Mouse (Mus musculus) forebrain, embryonic 14.5 days (tissue): Measurements from ENCODE around the gene Pithd1. TPM values are rescaled to one million over a fixed set of nuclear protein-coding genes. Genes with fewer than 3 reads are reported as not detected.

Source experiments
- ATAC-seq: fragments of 200-750 bp; cut with Nextera tagmentation; 2 replicates; pipeline ENCODE4 v1.8.0; 2017; ENCODE audit warnings: mild to moderate bottlenecking, moderate library complexity
- DNase-seq: peaks from one replicate; pipeline ENCODE4 v3.0.0-alpha.2; 2015; ENCODE audit warnings: low spot score
- H3K27ac ChIP-seq: fragments of 300-500 bp; sonication (generic); 2 replicates; pipeline ENCODE4 v1.5.1; 2014; ENCODE audit warnings: low read depth, mild to moderate bottlenecking, control low read depth, low read length, moderate library complexity
- H3K27me3 ChIP-seq: fragments of 300-500 bp; sonication (generic); replicated peaks from 2 replicates; pipeline ENCODE4 v1.6.1; 2014; ENCODE audit warnings: low read length, control low read depth, mixed read lengths; ENCODE audit not compliant: control insufficient read depth, insufficient read depth
- H3K36me3 ChIP-seq: fragments of 300-500 bp; sonication (generic); 2 replicates; pipeline ENCODE4 v1.6.1; 2014; ENCODE audit warnings: low read length, control low read depth; ENCODE audit not compliant: control insufficient read depth, insufficient read depth
- H3K4me1 ChIP-seq: fragments of 300-500 bp; sonication (generic); 2 replicates; pipeline ENCODE4 v1.6.1; 2014; ENCODE audit warnings: antibody characterized with exemption, low read length, control low read depth; ENCODE audit not compliant: control insufficient read depth, insufficient read depth
- H3K4me2 ChIP-seq: fragments of 300-500 bp; sonication (generic); 2 replicates; pipeline ENCODE4 v1.6.1; 2014; ENCODE audit warnings: mild to moderate bottlenecking, control low read depth, low read length
- H3K4me3 ChIP-seq: fragments of 300-500 bp; sonication (generic); 2 replicates; pipeline ENCODE4 v1.5.1; 2014; ENCODE audit warnings: low read depth, low read length, control low read depth
- H3K9ac ChIP-seq: fragments of 300-500 bp; sonication (generic); 2 replicates; pipeline ENCODE4 v1.6.1; 2014; ENCODE audit warnings: mild to moderate bottlenecking, low read length, control low read depth, moderate library complexity
- H3K9me3 ChIP-seq: fragments of 300-500 bp; sonication (generic); replicated peaks from 2 replicates; pipeline ENCODE4 v1.6.1; 2016; ENCODE audit warnings: low read length, control low read depth, mixed read lengths; ENCODE audit not compliant: control insufficient read depth
- WGBS: fragments of 180-500 bp; shearing (Covaris S2); extraction: QIAGEN DNeasy Blood & Tissue Kit; methylation state at CpG from one replicate; pipeline ENCODE4 v1.1.7; 2014; 5-methylcytosine and 5-hydroxymethylcytosine counted together
- polyA plus RNA-seq: library from polyadenylated mRNA; unstranded; fragments of >200 nt; fragmentation: Nextera tagmentation; extraction: Ambion mirVana; gene quantifications from 2 replicates; pipeline ENCODE4 v1.2.1, GENCODE M21; 2014

The Pithd1 gene
- polyA plus RNA-seq, 1 experiment from 2014 or later, result 56.1 TPM

- ATAC-seq (no peak), DNase-seq (no peak)
- Histone ChIP-seq H3K27me3 (no peaks in the 10 kb centered on the region), H3K4me2 (no peak overlapping the region), H3K9me3 (no peaks in the 10 kb centered on the region), H3K36me3 (peaks cover 63% of the 10 kb centered on the region), H3K4me1 (no peaks in the 10 kb centered on the region), H3K9ac (no peak overlapping the region), H3K4me3 (no peak overlapping the region), H3K27ac (no peak overlapping the region)
- WGBS, result 47% methylated on average over 12 of the region's 12 CpGs
Measured at GRCm38 (mm10) chr4:135934708-135935500, 52.2 kb downstream of the Pithd1 start.

- no peak overlapping the region for H3K4me3 ChIP-seq
- ATAC-seq (no peak), DNase-seq (peak; percentile 47)
- no peak overlapping the region for H3K27ac ChIP-seq
- H3K9ac ChIP-seq, result no peak overlapping the region
- H3K4me1 ChIP-seq, result no peaks in the 10 kb centered on the region
- H3K36me3 ChIP-seq, result peaks cover 41% of the 10 kb centered on the region
- 71% methylated on average over 5 of the region's 5 CpGs for WGBS
- H3K9me3 ChIP-seq, result no peaks in the 10 kb centered on the region
- H3K4me2 ChIP-seq, result no peak overlapping the region
- no peaks in the 10 kb centered on the region for H3K27me3 ChIP-seq
Measured at GRCm38 (mm10) chr4:135931832-135932231, 55.2 kb downstream of the Pithd1 start.

GRCm38 (mm10) chr4:135930239-135930638 lies 56.8 kb downstream of the Pithd1 start:
- 95% methylated on average over 8 of the region's 8 CpGs for WGBS
- DNase-seq, result no peak
- Histone ChIP-seq H3K27me3 (no peaks in the 10 kb centered on the region), H3K4me1 (no peaks in the 10 kb centered on the region), H3K4me2 (no peak overlapping the region), H3K9ac (no peak overlapping the region), H3K36me3 (peaks cover 35% of the 10 kb centered on the region), H3K9me3 (no peaks in the 10 kb centered on the region), H3K27ac (no peak overlapping the region), H3K4me3 (no peak overlapping the region)
- no peak for ATAC-seq

- 92% methylated on average over 9 of the region's 9 CpGs for WGBS
Measured at GRCm38 (mm10) chr4:135929828-135930227, 57.2 kb downstream of the Pithd1 start.

GRCm38 (mm10) chr4:135929405-135929804 lies 57.7 kb downstream of the Pithd1 start:
- 94% methylated on average over 5 of the region's 5 CpGs for WGBS

More at GRCm38 (mm10) chr4:135929828-135930227, 57.2 kb downstream of the Pithd1 start:
- H3K27ac ChIP-seq, result no peak overlapping the region
- no peak for DNase-seq
- no peaks in the 10 kb centered on the region for H3K27me3 ChIP-seq
- no peak for ATAC-seq
- peaks cover 35% of the 10 kb centered on the region for H3K36me3 ChIP-seq
- H3K4me2 ChIP-seq, result no peak overlapping the region
- no peak overlapping the region for H3K4me3 ChIP-seq
- no peak overlapping the region for H3K9ac ChIP-seq
- no peaks in the 10 kb centered on the region for H3K4me1 ChIP-seq
- no peaks in the 10 kb centered on the region for H3K9me3 ChIP-seq

GRCm38 (mm10) chr4:135928376-135928775 lies 58.7 kb downstream of the Pithd1 start:
- WGBS, result 82% methylated on average over 9 of the region's 9 CpGs
- Histone ChIP-seq H3K9ac (no peak overlapping the region), H3K4me2 (no peak overlapping the region), H3K27me3 (no peaks in the 10 kb centered on the region), H3K27ac (no peak overlapping the region), H3K9me3 (no peaks in the 10 kb centered on the region), H3K4me3 (no peak overlapping the region), H3K4me1 (no peaks in the 10 kb centered on the region), H3K36me3 (peaks cover 27% of the 10 kb centered on the region)
- no peak for DNase-seq
- no peak for ATAC-seq

More at GRCm38 (mm10) chr4:135929405-135929804, 57.7 kb downstream of the Pithd1 start:
- Histone ChIP-seq H3K4me2 (no peak overlapping the region), H3K4me1 (no peaks in the 10 kb centered on the region), H3K9ac (no peak overlapping the region), H3K27me3 (no peaks in the 10 kb centered on the region), H3K4me3 (no peak overlapping the region), H3K9me3 (no peaks in the 10 kb centered on the region), H3K36me3 (peaks cover 33% of the 10 kb centered on the region), H3K27ac (no peak overlapping the region)
- ATAC-seq (no peak), DNase-seq (no peak)

GRCm38 (mm10) chr4:135926861-135927260 lies 60.2 kb downstream of the Pithd1 start:
- peaks cover 2% of the 10 kb centered on the region for H3K4me1 ChIP-seq
- WGBS, result 97% methylated on average over 3 of the region's 3 CpGs
- H3K27ac ChIP-seq, result no peak overlapping the region
- no peaks in the 10 kb centered on the region for H3K9me3 ChIP-seq
- H3K9ac ChIP-seq, result no peak overlapping the region
- DNase-seq (no peak), ATAC-seq (no peak)
- peaks cover 20% of the 10 kb centered on the region; the same call in 1 of the 2 replicates for H3K36me3 ChIP-seq
- no peak overlapping the region for H3K4me3 ChIP-seq
- H3K27me3 ChIP-seq, result no peaks in the 10 kb centered on the region
- H3K4me2 ChIP-seq, result no peak overlapping the region

- no peaks in the 10 kb centered on the region for H3K9me3 ChIP-seq
- no peak for ATAC-seq
- DNase-seq, result no peak
Measured at GRCm38 (mm10) chr4:135926195-135926808, 60.8 kb downstream of the Pithd1 start.

More at GRCm38 (mm10) chr4:135926195-135926808, 60.8 kb downstream of the Pithd1 start:
- no peaks in the 10 kb centered on the region for H3K27me3 ChIP-seq
- H3K36me3 ChIP-seq, result peaks cover 17% of the 10 kb centered on the region; the same call in 1 of the 2 replicates
- H3K4me2 ChIP-seq, result no peak overlapping the region
- H3K27ac ChIP-seq, result no peak overlapping the region
- 89% methylated on average over 10 of the region's 10 CpGs for WGBS
- H3K9ac ChIP-seq, result no peak overlapping the region
- peaks cover 6% of the 10 kb centered on the region for H3K4me1 ChIP-seq
- no peak overlapping the region for H3K4me3 ChIP-seq
